Mouse (Mus musculus): ENCODE measurements around the gene Rai14.
A peak's percentile ranks its signal among the peaks of the same experiment; 100 is the strongest.

Gene Rai14

GRCm38 (mm10) chr15:10645101-10645500 is 69.3 kb downstream of the Rai14 start:
- no peak for DNase-seq

GRCm38 (mm10) chr15:10643819-10644218 is 70.6 kb downstream of the Rai14 start:
- no peak for DNase-seq

- no peak for DNase-seq
Observed at GRCm38 (mm10) chr15:10643224-10643623, 71.2 kb downstream of the Rai14 start.

- DNase-seq: no peak
Observed at GRCm38 (mm10) chr15:10642419-10642818, 72.0 kb downstream of the Rai14 start.

- no peak for DNase-seq
Observed at GRCm38 (mm10) chr15:10640721-10641120, 73.7 kb downstream of the Rai14 start.

GRCm38 (mm10) chr15:10637251-10637793 is 77.1 kb downstream of the Rai14 start:
- DNase-seq: no peak

GRCm38 (mm10) chr15:10636844-10637243 is 77.6 kb downstream of the Rai14 start:
- no peak for DNase-seq

GRCm38 (mm10) chr15:10635121-10635520 is 79.3 kb downstream of the Rai14 start:
- DNase-seq: no peak

GRCm38 (mm10) chr15:10634176-10634575 is 80.2 kb downstream of the Rai14 start:
- DNase-seq: no peak

- no peak for DNase-seq
Observed at GRCm38 (mm10) chr15:10633381-10633780, 81.0 kb downstream of the Rai14 start.

- DNase-seq: no peak
Observed at GRCm38 (mm10) chr15:10632581-10632980, 81.8 kb downstream of the Rai14 start.

GRCm38 (mm10) chr15:10632060-10632459 is 82.4 kb downstream of the Rai14 start:
- no peak for DNase-seq

GRCm38 (mm10) chr15:10631541-10631940 is 82.9 kb downstream of the Rai14 start:
- DNase-seq: no peak

- DNase-seq: no peak
Observed at GRCm38 (mm10) chr15:10628980-10629346, 85.5 kb downstream of the Rai14 start.

GRCm38 (mm10) chr15:10628131-10628979 is 86.1 kb downstream of the Rai14 start:
- no peak for DNase-seq

- DNase-seq: no peak
Observed at GRCm38 (mm10) chr15:10623571-10624227, 90.7 kb downstream of the Rai14 start.

GRCm38 (mm10) chr15:10621194-10621593 is 93.2 kb downstream of the Rai14 start:
- peak; percentile 8 for DNase-seq

GRCm38 (mm10) chr15:10619678-10620077 is 94.7 kb downstream of the Rai14 start:
- no peak for DNase-seq

- DNase-seq: no peak
Observed at GRCm38 (mm10) chr15:10618276-10618675, 96.1 kb downstream of the Rai14 start.

GRCm38 (mm10) chr15:10616001-10616400 is 98.4 kb downstream of the Rai14 start:
- no peak for DNase-seq

GRCm38 (mm10) chr15:10611040-10611439 is 103.4 kb downstream of the Rai14 start:
- DNase-seq: no peak

- DNase-seq: no peak
Observed at GRCm38 (mm10) chr15:10609107-10609506, 105.3 kb downstream of the Rai14 start.

- DNase-seq: no peak
Observed at GRCm38 (mm10) chr15:10608508-10609098, 105.8 kb downstream of the Rai14 start.

- DNase-seq: no peak
Observed at GRCm38 (mm10) chr15:10599413-10599812, 115.0 kb downstream of the Rai14 start.

Measured in right cerebral cortex, postnatal 14 days (tissue).